Mouse (Mus musculus): Measurements from ENCODE around the gene Gm2001. TPM values are rescaled to one million over a fixed set of nuclear protein-coding genes. Genes with fewer than 3 reads are reported as not detected.
"Not testable (repeated sequence)": the region's sequence is repeated elsewhere in the genome, so short reads cannot be mapped to it uniquely, and the experiment has no call there.

The Gm2001 gene
- not detected in 2 replicates for polyA plus RNA-seq (2015; fragmentation: Nextera tagmentation; extraction: Ambion mirVana)

- WGBS, result 88% methylated on average over 1 of the region's 2 CpGs
- not testable (repeated sequence) for H3K9ac ChIP-seq (ENCODE audit: low read depth, low read length)
Observed at GRCm38 (mm10) chr12:87842239-87842638, at the start of gene Gm2001. TSS of gene Gm2001 (minus strand) at chr12:87842339.

GRCm38 (mm10) chr12:87873772-87874171 is 31.6 kb upstream of the Gm2001 start, which contains the start of gene Gm2016:
TSS of gene Gm2016 (plus strand) at chr12:87874072.
- ATAC-seq; H3K4me2 ChIP-seq (ENCODE audit: low read length); H3K4me1 ChIP-seq (ENCODE audit: control insufficient read depth, insufficient read depth, low read depth, low read length); H3K27me3 ChIP-seq (replicated peaks; ENCODE audit: control insufficient read depth, insufficient read depth, low read length); H3K9ac ChIP-seq (ENCODE audit: low read depth, low read length); H3K9me3 ChIP-seq (ENCODE audit: control insufficient read depth, low read length); H3K27ac ChIP-seq (ENCODE audit: low read depth, low read length); H3K36me3 ChIP-seq (ENCODE audit: control insufficient read depth, insufficient read depth, low read length); H3K4me3 ChIP-seq (ENCODE audit: low read length): not testable (repeated sequence)
- WGBS, result 87% methylated on average over 5 of the region's 5 CpGs

More at GRCm38 (mm10) chr12:87842239-87842638, at the start of gene Gm2001:
- not testable (repeated sequence) for H3K9me3 ChIP-seq (ENCODE audit: control insufficient read depth, low read length); H3K27ac ChIP-seq (ENCODE audit: low read depth, low read length); H3K4me2 ChIP-seq (ENCODE audit: low read length); H3K4me1 ChIP-seq (ENCODE audit: control insufficient read depth, insufficient read depth, low read depth, low read length); H3K27me3 ChIP-seq (replicated peaks; ENCODE audit: control insufficient read depth, insufficient read depth, low read length); ATAC-seq; H3K36me3 ChIP-seq (ENCODE audit: control insufficient read depth, insufficient read depth, low read length); H3K4me3 ChIP-seq (ENCODE audit: low read length)

- H3K27ac ChIP-seq (ENCODE audit: low read depth, low read length); H3K9ac ChIP-seq (ENCODE audit: low read depth, low read length); H3K9me3 ChIP-seq (ENCODE audit: control insufficient read depth, low read length); H3K4me1 ChIP-seq (ENCODE audit: control insufficient read depth, insufficient read depth, low read depth, low read length); H3K4me2 ChIP-seq (ENCODE audit: low read length); H3K4me3 ChIP-seq (ENCODE audit: low read length); ATAC-seq; H3K27me3 ChIP-seq (replicated peaks; ENCODE audit: control insufficient read depth, insufficient read depth, low read length); H3K36me3 ChIP-seq (ENCODE audit: control insufficient read depth, insufficient read depth, low read length): not testable (repeated sequence)
- 79% methylated on average over 2 of the region's 2 CpGs for WGBS
Observed at GRCm38 (mm10) chr12:87864048-87864447, 21.9 kb upstream of the Gm2001 start.

- H3K27ac ChIP-seq (ENCODE audit: low read depth, low read length); H3K9me3 ChIP-seq (ENCODE audit: control insufficient read depth, low read length); ATAC-seq; H3K4me2 ChIP-seq (ENCODE audit: low read length); H3K36me3 ChIP-seq (ENCODE audit: control insufficient read depth, insufficient read depth, low read length); H3K9ac ChIP-seq (ENCODE audit: low read depth, low read length); H3K27me3 ChIP-seq (replicated peaks; ENCODE audit: control insufficient read depth, insufficient read depth, low read length); H3K4me3 ChIP-seq (ENCODE audit: low read length); H3K4me1 ChIP-seq (ENCODE audit: control insufficient read depth, insufficient read depth, low read depth, low read length): not testable (repeated sequence)
- WGBS, result 96% methylated on average over 8 of the region's 11 CpGs
Observed at GRCm38 (mm10) chr12:87863638-87864037, 21.5 kb upstream of the Gm2001 start.

GRCm38 (mm10) chr12:87861740-87862692 is 19.9 kb upstream of the Gm2001 start:
- not testable (repeated sequence) for H3K27ac ChIP-seq (ENCODE audit: low read depth, low read length); H3K4me1 ChIP-seq (ENCODE audit: control insufficient read depth, insufficient read depth, low read depth, low read length); ATAC-seq; H3K4me3 ChIP-seq (ENCODE audit: low read length); H3K9me3 ChIP-seq (ENCODE audit: control insufficient read depth, low read length); H3K4me2 ChIP-seq (ENCODE audit: low read length); H3K9ac ChIP-seq (ENCODE audit: low read depth, low read length); H3K27me3 ChIP-seq (replicated peaks; ENCODE audit: control insufficient read depth, insufficient read depth, low read length); H3K36me3 ChIP-seq (ENCODE audit: control insufficient read depth, insufficient read depth, low read length)
- 86% methylated on average over 23 of the region's 23 CpGs for WGBS

- H3K4me2 ChIP-seq (ENCODE audit: low read length); H3K27ac ChIP-seq (ENCODE audit: low read depth, low read length); H3K4me3 ChIP-seq (ENCODE audit: low read length); H3K4me1 ChIP-seq (ENCODE audit: control insufficient read depth, insufficient read depth, low read depth, low read length); H3K27me3 ChIP-seq (replicated peaks; ENCODE audit: control insufficient read depth, insufficient read depth, low read length); ATAC-seq; H3K36me3 ChIP-seq (ENCODE audit: control insufficient read depth, insufficient read depth, low read length); H3K9me3 ChIP-seq (ENCODE audit: control insufficient read depth, low read length); H3K9ac ChIP-seq (ENCODE audit: low read depth, low read length): not testable (repeated sequence)
- 83% methylated on average over 1 of the region's 1 CpGs for WGBS
Observed at GRCm38 (mm10) chr12:87856067-87856466, 13.9 kb upstream of the Gm2001 start.

- WGBS, result no CpG with 5 or more reads among the region's 2 CpGs
- not testable (repeated sequence) for H3K4me1 ChIP-seq (ENCODE audit: control insufficient read depth, insufficient read depth, low read depth, low read length); H3K4me2 ChIP-seq (ENCODE audit: low read length); H3K27me3 ChIP-seq (replicated peaks; ENCODE audit: control insufficient read depth, insufficient read depth, low read length); H3K36me3 ChIP-seq (ENCODE audit: control insufficient read depth, insufficient read depth, low read length); H3K4me3 ChIP-seq (ENCODE audit: low read length); H3K9ac ChIP-seq (ENCODE audit: low read depth, low read length); H3K27ac ChIP-seq (ENCODE audit: low read depth, low read length); ATAC-seq; H3K9me3 ChIP-seq (ENCODE audit: control insufficient read depth, low read length)
Observed at GRCm38 (mm10) chr12:87850657-87851056, 8.5 kb upstream of the Gm2001 start.

- not testable (repeated sequence) for H3K27ac ChIP-seq (ENCODE audit: low read depth, low read length); H3K4me1 ChIP-seq (ENCODE audit: control insufficient read depth, insufficient read depth, low read depth, low read length); H3K4me3 ChIP-seq (ENCODE audit: low read length); H3K27me3 ChIP-seq (replicated peaks; ENCODE audit: control insufficient read depth, insufficient read depth, low read length); H3K36me3 ChIP-seq (ENCODE audit: control insufficient read depth, insufficient read depth, low read length); ATAC-seq; H3K4me2 ChIP-seq (ENCODE audit: low read length); H3K9ac ChIP-seq (ENCODE audit: low read depth, low read length); H3K9me3 ChIP-seq (ENCODE audit: control insufficient read depth, low read length)
- WGBS, result 90% methylated on average over 3 of the region's 6 CpGs
Observed at GRCm38 (mm10) chr12:87816277-87816676, 25.9 kb downstream of the Gm2001 start, which contains the start of gene BB287469. TSS of gene BB287469 (plus strand) at chr12:87816577.

GRCm38 (mm10) chr12:87797971-87798370 is 44.2 kb downstream of the Gm2001 start:
- not testable (repeated sequence) for ATAC-seq; H3K4me3 ChIP-seq (ENCODE audit: low read length); H3K27me3 ChIP-seq (replicated peaks; ENCODE audit: control insufficient read depth, insufficient read depth, low read length); H3K36me3 ChIP-seq (ENCODE audit: control insufficient read depth, insufficient read depth, low read length); H3K9ac ChIP-seq (ENCODE audit: low read depth, low read length); H3K4me2 ChIP-seq (ENCODE audit: low read length); H3K4me1 ChIP-seq (ENCODE audit: control insufficient read depth, insufficient read depth, low read depth, low read length); H3K9me3 ChIP-seq (ENCODE audit: control insufficient read depth, low read length); H3K27ac ChIP-seq (ENCODE audit: low read depth, low read length)
- 97% methylated on average over 3 of the region's 5 CpGs for WGBS
